Mouse (Mus musculus): ENCODE measurements around the gene Mast4. TPM values are rescaled to one million over a fixed set of nuclear protein-coding genes. Genes with fewer than 3 reads are reported as not detected.
A peak's percentile ranks its signal among the peaks of the same experiment; 100 is the strongest.

Gene Mast4
- total RNA-seq, 2 experiments from 2014 or later = 1.1 to 7.7 TPM

DNA sequence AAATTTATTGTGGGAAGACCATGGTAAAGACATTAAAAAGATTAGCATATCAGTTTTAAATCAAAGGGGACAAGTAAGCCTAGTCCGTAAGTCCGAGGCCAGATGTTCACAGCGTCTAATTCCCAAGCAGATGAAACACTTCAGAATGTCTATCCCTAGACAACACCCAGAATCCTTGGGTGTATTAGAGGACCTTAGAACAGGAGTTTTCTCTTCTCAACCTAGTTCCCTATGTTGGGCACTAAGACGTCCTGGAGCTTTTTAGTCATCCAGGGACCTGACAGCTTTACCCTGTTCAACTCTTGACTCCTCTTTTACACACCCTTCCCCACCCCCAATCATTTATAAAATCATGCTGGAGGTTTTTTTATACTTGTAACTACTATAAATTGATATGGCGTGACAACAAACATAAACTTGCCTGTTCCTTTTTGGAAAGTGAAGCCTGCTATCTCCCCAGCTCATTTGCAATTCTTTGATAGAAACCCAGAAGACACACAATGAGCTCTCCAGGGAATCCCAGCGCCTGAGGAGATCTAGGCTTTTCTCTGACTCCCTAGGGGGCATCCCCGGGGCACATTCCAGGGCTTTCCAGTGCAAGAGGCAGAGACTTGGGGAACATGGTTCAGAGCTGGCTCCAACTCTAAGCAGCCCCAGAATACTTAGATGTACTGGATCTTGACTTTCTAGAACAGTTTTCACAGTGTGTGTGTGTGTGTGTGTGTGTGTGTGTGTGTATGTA is 494.4 kb downstream of the Mast4 start:
- ATAC-seq (replicated peaks; ENCODE audit: poor library complexity) = no peak

DNA sequence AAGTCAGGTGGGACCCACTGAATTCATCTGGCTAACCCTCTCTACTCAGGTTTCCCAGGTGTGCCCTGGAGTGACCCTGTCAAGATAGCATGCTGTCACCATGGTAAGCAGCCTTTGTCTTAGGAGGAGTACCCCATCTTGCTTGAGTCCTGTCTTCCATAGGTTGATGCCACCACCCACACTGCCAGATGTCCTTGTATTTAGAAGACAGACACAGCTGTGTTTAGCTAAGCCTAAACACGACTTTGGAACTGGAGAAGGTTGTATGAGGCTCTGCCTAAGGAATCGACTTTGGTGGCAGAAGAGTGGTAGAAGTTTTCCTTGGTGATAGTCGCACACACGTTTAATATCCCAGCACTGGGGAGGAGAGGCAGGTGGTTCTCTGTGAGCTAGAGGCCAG is 496.9 kb downstream of the Mast4 start:
- ATAC-seq (replicated peaks; ENCODE audit: poor library complexity) = no peak

DNA sequence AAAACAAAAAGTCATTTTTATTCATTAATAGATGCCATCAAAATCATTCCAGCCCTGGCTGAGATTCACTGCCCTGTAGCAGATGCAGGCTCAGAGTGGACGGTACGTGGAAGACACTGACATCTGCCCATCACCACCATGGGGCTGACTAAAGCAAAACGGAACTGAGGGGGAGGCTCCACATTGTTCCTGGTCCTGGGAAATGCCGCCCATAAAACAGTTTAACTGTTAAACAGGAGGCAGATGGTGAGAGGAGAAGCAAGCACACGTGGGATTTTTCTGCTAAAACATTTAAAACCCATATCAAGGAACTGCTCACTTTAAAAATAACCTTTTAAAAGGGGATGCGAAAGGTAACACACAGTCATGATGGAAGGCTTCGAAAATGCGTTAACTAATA is 499.0 kb downstream of the Mast4 start:
- ATAC-seq (replicated peaks; ENCODE audit: poor library complexity) = no peak

GRCm38 (mm10) chr13:102818287-102818686 is 516.0 kb downstream of the Mast4 start:
- no peak for ATAC-seq (replicated peaks; ENCODE audit: poor library complexity)

DNA sequence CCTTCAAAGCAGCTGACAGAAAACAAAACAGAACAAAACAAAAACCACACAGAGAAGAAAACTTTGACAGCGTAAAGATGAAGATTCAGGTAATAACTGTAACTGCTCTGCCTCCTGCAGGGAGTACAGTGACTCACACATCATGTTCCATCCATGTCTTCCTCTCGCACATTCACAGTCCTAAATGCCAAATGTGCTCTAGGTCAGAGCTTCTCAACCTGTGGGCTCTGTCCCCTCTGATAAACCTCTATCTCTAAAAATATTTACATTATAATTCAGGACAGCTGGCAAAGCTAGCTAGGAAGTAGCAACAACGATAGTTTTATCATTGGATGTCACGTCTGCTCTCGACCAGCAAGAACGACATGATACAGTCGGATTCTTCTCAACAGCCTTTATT is 517.6 kb downstream of the Mast4 start:
- peak; percentile 95 for ATAC-seq (replicated peaks; ENCODE audit: poor library complexity)

GRCm38 (mm10) chr13:102815158-102815557 is 519.1 kb downstream of the Mast4 start:
- peak; percentile 54 for ATAC-seq (replicated peaks; ENCODE audit: poor library complexity)

- ATAC-seq (replicated peaks; ENCODE audit: poor library complexity) = no peak
These were observed 523.0 kb downstream of the Mast4 start for GRCm38 (mm10) chr13:102811129-102811832.

GRCm38 (mm10) chr13:102806652-102807051 is 527.6 kb downstream of the Mast4 start:
- no peak for ATAC-seq (replicated peaks; ENCODE audit: poor library complexity)

DNA sequence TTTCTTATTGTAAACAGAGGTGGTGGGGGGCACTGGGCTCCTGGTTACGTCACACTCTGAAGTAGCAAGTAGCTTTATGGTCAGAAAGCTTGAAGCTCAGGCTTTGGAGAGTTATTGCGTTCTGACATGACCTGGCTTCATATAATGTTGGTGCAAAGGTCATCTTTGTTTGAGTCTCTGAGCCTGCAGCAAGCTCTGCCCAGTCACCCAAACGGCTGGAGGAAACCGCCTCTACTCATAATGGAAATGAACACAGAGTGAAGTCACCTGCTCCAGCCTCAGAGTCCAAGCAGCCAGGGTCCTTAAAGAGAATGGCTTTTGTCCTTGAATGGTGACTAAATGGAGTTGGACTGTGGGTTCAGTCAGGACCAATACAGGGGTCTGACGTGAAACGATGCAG is 529.1 kb downstream of the Mast4 start:
- ATAC-seq (replicated peaks; ENCODE audit: poor library complexity) = no peak

DNA sequence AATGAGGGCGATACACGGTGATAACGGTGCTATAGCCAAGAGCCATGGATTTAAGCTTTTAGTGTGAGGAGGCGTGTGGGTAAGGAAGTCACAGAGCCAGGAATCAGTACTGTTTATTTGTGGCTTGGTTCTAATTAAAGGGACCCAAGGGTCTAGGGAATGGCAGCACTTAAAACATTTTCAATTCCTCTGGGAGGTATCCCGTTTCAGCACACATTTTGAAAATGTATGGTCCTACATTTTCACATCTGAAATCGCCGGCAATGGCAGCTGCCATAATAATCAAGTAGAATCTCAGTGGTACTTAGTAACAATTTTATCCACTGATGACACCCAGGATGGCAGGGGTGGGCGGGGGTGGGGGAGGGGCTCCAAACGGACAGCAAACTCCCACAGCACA is 531.1 kb downstream of the Mast4 start:
- no peak for ATAC-seq (replicated peaks; ENCODE audit: poor library complexity)

GRCm38 (mm10) chr13:102792157-102792556 is 542.1 kb downstream of the Mast4 start:
- ATAC-seq (replicated peaks; ENCODE audit: poor library complexity) = peak; percentile 52; the same call in 1 of the 2 replicates

DNA sequence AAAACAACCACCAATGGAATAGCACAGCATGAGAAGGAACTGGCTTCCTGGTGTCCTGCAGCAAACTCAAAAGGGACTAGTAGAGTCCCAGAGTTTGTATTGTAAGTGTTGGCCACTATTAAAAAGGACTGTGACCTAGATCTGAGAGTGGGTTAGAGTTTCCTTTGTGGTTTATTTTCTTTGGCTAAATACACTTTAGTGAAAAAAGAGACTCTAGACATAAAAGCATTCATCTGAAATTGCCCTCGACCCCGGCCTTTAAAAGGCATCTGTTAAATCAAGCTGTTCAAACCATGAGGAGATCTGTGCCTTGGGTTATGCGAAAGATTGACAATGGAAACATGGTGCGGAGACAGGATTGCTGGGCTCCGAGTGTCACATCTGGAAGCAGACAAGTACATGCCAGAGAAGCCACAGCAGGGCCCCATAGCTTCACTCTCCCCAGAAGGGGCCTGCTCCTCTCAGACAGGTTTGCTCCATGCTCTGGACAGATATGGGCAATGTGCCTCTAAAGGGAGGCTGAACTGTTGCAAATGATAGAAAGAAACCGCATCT is 543.6 kb downstream of the Mast4 start:
- no peak for ATAC-seq (replicated peaks; ENCODE audit: poor library complexity)

- no peak for ATAC-seq (replicated peaks; ENCODE audit: poor library complexity)
These were observed 547.5 kb downstream of the Mast4 start for GRCm38 (mm10) chr13:102786666-102787230.

GRCm38 (mm10) chr13:102783531-102784310 is 550.6 kb downstream of the Mast4 start:
- ATAC-seq (replicated peaks; ENCODE audit: poor library complexity) = no peak

DNA sequence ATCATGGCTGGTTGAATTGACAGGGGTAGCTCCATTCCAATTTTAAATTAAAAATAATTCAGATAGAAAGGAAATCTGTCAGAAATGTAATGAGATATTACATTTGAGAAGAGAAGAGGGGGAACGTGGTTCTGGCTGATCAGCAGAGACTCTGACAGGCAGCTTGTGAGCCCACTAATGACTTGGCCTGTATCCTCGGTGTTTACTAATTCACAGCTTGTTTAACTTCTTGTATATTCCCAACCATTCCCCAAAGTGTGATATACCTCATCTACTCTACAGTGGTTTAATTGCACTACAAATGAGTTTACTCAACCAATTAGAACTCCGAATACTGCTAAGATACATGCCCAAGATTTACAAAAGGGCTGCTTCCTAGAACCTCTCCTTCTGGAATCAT is 555.0 kb downstream of the Mast4 start:
- ATAC-seq (replicated peaks; ENCODE audit: poor library complexity) = no peak

DNA sequence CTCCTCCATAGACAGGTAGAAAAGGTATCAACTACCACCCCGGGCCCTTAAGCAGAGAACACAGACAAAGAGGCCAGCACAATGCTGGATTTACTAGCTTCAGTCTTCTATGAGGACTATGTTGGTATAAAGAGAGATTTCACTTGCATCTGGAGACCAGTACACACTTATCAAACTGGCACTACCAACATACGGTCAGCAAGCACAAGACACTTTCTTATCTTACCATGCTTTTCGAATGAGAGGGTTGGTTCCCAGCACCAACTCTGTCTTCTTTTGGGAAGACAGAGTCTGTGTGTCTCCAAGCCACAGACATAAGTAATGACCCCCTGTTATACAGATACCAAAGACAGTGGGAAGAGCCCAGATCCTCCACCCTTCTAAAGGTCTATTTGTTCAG is 555.4 kb downstream of the Mast4 start:
- ATAC-seq (replicated peaks; ENCODE audit: poor library complexity) = peak; percentile 74

- ATAC-seq (replicated peaks; ENCODE audit: poor library complexity) = no peak
These were observed 558.8 kb downstream of the Mast4 start for GRCm38 (mm10) chr13:102775506-102775905.

DNA sequence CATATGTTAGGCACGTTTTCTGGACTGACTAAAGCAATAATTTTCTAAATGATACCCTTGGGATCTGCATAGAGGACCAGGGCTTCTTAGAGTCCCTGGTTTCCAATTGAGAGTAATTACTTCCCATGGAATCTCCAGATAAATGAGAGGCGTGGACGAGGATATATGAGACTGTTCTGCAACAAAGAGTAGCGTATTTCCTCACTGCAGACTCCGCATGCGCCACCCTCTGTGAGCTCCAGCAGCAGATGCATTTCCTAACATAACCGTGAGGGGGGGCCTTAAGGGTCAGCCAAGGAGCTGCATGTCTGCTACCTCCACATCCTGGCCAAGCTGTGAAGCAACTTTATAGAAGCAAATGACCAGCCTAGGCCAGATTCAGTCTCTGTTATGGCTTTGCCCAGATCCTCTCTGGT is 559.5 kb downstream of the Mast4 start:
- ATAC-seq (replicated peaks; ENCODE audit: poor library complexity) = no peak

- ATAC-seq (replicated peaks; ENCODE audit: poor library complexity) = peak; percentile 93
These were observed 561.1 kb downstream of the Mast4 start for GRCm38 (mm10) chr13:102773169-102773568.

GRCm38 (mm10) chr13:102770194-102770593 is 564.1 kb downstream of the Mast4 start:
- ATAC-seq (replicated peaks; ENCODE audit: poor library complexity) = no peak

- no peak for ATAC-seq (replicated peaks; ENCODE audit: poor library complexity)
These were observed 565.8 kb downstream of the Mast4 start for GRCm38 (mm10) chr13:102768512-102768911.

Measured in megakaryocyte progenitor cell, adult 5-6 weeks (primary cell).